Mouse (Mus musculus) thymus, adult 2 months (tissue): ENCODE results near the gene D5Ertd579e. TPM values are rescaled to one million over a fixed set of nuclear protein-coding genes. Genes with fewer than 3 reads are reported as not detected.

Experiments used
- DNase-seq: peaks from one replicate; pipeline ENCODE4 v3.0.0; 2021
- H3K27ac ChIP-seq: fragments of 200-500 bp; 2 replicates; pipeline ENCODE4 v1.5.1; 2012; ENCODE audit warnings: low read length, control low read depth; ENCODE audit not compliant: control insufficient read depth, insufficient read depth
- H3K27me3 ChIP-seq: fragments of 200-500 bp; 2 replicates; pipeline ENCODE4 v1.6.1; 2012; ENCODE audit warnings: mild to moderate bottlenecking, low read length, moderate library complexity, mixed read lengths; ENCODE audit not compliant: control insufficient read depth, insufficient read depth
- H3K36me3 ChIP-seq: fragments of 200-500 bp; 2 replicates; pipeline ENCODE4 v1.6.1; 2012; ENCODE audit warnings: mild to moderate bottlenecking, low read length, moderate library complexity; ENCODE audit not compliant: control insufficient read depth, insufficient read depth
- H3K4me1 ChIP-seq: fragments of 200-500 bp; replicated peaks from 2 replicates; pipeline ENCODE4 v1.6.1; 2012; ENCODE audit warnings: low read length; ENCODE audit not compliant: control insufficient read depth, insufficient read depth
- H3K4me3 ChIP-seq: fragments of 200-500 bp; 2 replicates; pipeline ENCODE4 v1.5.1; 2012; ENCODE audit warnings: mild to moderate bottlenecking, low read length, control low read depth, moderate library complexity; ENCODE audit not compliant: control insufficient read depth, insufficient read depth
- CTCF ChIP-seq: fragments of 200-500 bp; IDR thresholded peaks from 2 replicates; pipeline ENCODE4 v1.5.1; 2012; ENCODE audit warnings: mild to moderate bottlenecking, control low read depth, low read length, moderate library complexity, borderline replicate concordance; ENCODE audit not compliant: control insufficient read depth, poor library complexity, insufficient read depth; ENCODE audit errors: extremely low read depth
- POLR2A ChIP-seq: fragments of 200-500 bp; IDR thresholded peaks from 2 replicates; pipeline ENCODE4 v1.6.1; 2012; ENCODE audit warnings: mild to moderate bottlenecking, low read length, control low read depth, moderate library complexity; ENCODE audit not compliant: control insufficient read depth, poor library complexity, insufficient read depth; ENCODE audit errors: extremely low read depth
- WGBS: fragments of 180-500 bp; shearing (Covaris S2); methylation state at CpG from one replicate; pipeline ENCODE4 v1.1.7; 2018; 5-methylcytosine and 5-hydroxymethylcytosine counted together
- polyA plus RNA-seq: library from polyadenylated mRNA; depleted of rRNA; stranded (reverse); fragments of >200 nt; gene quantifications from 2 replicates; pipeline ENCODE4 v1.2.3, GENCODE M21; 2012

Gene D5Ertd579e
- polyA plus RNA-seq, 1 experiment = 26.8 TPM

DNA sequence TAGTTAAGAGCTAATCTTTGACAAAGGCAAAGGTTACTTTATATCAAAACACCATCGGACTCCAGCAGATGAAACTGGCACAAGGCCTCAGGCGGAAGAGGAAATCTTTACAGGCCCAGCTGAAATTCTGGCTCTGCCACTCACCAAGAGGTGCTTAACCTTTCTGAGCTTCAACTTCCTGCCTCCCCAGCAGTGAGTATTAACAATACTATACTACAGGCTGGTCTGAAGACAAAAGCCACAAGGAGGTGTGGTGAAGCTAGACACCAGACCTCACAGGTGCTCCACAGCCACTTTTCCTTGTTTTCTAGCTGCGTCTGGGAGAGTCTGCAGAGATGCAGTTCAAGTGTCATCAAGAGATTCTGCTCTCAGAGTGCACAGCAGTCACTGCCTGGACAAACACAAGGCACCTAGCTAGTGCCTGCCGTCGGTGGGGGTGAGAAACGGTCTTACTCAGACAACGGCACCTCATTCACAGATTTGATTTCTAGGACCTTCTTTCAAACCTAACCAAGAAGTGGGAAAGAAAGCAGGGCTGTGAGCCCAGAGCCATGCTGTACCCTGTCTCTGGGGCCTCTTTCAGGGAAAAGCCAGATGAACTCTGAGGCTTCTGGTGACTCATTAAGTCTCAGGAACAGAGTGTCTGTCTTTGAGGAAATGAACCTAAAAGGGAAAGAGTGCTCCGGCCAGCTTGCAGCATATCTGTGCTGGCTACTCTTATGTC, 121.5 kb downstream of the D5Ertd579e start:
- Histone ChIP-seq H3K27me3 (no peaks in the 10 kb centered on the region), H3K4me3 (no peak overlapping the region), H3K36me3 (0 out of 2 replicates have a peak, but pooled peaks cover 7% of the 10 kb centered on the region), H3K27ac (peak overlapping the region; percentile 95), H3K4me1 (peaks cover 38% of the 10 kb centered on the region)
- TF ChIP-seq CTCF (no peak), POLR2A (no peak)
- DNase-seq = peak; percentile 44
- 37% methylated on average over 8 of the region's 8 CpGs for WGBS

DNA sequence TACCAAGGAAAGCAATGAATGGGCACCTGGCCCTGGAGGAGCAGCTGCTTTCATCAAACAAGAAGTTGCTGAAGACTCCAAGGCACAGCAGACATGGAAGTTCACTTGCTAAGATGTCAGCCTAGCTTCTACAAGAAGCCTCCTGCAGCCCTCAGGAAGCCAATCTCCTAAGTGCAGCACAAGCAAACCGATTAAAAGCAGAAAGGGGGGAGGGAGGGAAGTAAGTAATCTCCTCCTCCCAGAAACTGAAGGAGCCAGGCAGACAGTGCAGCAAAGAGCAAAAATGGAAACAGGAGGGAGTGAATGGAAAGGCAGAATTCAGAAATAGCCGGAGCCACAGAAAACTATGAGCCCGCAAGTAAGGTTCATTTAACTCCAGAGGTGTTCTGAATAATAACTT, 122.5 kb downstream of the D5Ertd579e start:
- peaks cover 38% of the 10 kb centered on the region for H3K4me1 ChIP-seq
- 0 out of 2 replicates have a peak, but pooled peaks cover 7% of the 10 kb centered on the region for H3K36me3 ChIP-seq
- H3K27me3 ChIP-seq = no peaks in the 10 kb centered on the region
- H3K4me3 ChIP-seq = no peak overlapping the region
- WGBS = 59% methylated on average over 3 of the region's 3 CpGs
- DNase-seq = no peak
- peak overlapping the region; percentile 38; the same call in 1 of the 2 replicates for H3K27ac ChIP-seq
- TF ChIP-seq CTCF (no peak), POLR2A (no peak)

DNA sequence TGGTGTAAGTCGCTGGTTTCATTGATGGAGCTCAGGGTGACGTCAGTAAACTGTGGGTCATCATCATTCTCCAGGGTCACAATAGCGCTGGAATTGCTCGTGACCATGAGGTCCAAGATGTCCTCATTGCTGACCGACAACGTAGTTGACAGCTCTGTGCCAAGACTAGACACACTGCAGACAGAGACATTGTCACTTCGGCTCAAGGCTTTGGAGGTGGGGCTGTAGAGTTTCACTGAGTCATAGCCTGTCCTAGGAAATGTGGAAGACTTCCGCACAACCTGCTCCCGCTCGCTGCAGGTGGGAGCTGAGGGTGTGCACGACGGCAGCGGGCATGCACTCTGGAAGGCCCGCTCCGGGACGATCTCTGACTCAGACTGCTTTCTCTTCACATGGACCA, 124.5 kb downstream of the D5Ertd579e start:
- 97% methylated on average over 16 of the region's 16 CpGs for WGBS
- 0 out of 2 replicates have a peak, but pooled peaks cover 7% of the 10 kb centered on the region for H3K36me3 ChIP-seq
- no peak for DNase-seq
- no peak overlapping the region for H3K27ac ChIP-seq
- TF ChIP-seq CTCF (no peak), POLR2A (no peak)
- no peak overlapping the region for H3K4me3 ChIP-seq
- peaks cover 38% of the 10 kb centered on the region for H3K4me1 ChIP-seq
- H3K27me3 ChIP-seq = no peaks in the 10 kb centered on the region

DNA sequence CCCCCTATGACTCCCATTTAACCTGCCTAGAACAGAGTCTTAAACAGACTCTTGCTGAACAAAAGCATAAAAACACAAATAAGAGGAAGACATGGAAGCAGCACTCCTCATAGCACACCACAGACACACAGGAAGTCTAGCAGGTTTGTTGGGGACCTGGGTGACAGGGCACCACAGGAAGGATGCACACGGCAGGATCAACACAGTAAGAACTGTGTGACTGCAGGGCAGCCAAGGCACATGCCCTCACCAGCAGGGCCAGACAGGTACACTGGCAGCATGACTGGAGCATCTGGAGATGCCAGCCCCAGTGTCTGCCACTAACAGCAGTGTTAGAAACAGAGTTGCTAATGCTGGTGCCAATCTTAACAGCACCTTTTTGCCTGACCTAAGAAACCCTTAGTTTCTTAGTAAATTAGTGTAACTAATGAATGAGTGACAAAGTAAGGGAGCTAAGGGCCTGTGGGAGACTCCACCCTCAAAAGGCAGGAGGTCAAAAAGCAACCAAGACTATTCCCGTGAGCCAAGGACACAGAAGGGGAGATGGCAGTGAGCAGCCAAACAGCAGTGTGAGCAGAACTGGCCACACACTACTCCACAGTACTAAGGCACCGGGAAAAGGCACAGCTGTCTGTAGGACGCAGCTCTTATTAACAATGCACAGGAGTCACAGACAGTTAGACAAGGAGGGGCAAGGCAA, 125.1 kb downstream of the D5Ertd579e start:
- Histone ChIP-seq H3K36me3 (0 out of 2 replicates have a peak, but pooled peaks cover 7% of the 10 kb centered on the region), H3K4me1 (peaks cover 38% of the 10 kb centered on the region), H3K27me3 (no peaks in the 10 kb centered on the region), H3K27ac (peak overlapping the region; percentile 14; the same call in 1 of the 2 replicates), H3K4me3 (no peak overlapping the region)
- WGBS = 73% methylated on average over 4 of the region's 4 CpGs
- DNase-seq = no peak
- TF ChIP-seq CTCF (no peak), POLR2A (no peak)

DNA sequence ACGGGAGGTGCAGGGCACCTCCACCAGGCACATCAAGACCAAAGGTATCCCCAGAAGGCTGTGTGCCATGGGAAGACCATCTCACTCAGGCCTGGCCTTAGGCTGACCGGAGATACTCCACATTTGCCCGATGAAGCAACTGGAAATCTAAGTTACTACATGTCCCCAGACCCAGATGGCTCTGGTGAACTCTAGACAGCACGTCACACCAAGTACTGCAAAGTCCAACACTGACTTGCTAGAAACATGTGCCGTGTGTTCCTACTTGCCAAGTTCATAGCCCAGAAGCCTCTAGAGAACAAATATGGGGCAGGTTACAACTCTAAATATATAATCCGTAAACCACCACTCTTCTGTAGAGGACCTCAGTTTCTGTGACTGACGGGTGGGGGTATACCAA, 125.7 kb downstream of the D5Ertd579e start:
- no peak overlapping the region for H3K27ac ChIP-seq

DNA sequence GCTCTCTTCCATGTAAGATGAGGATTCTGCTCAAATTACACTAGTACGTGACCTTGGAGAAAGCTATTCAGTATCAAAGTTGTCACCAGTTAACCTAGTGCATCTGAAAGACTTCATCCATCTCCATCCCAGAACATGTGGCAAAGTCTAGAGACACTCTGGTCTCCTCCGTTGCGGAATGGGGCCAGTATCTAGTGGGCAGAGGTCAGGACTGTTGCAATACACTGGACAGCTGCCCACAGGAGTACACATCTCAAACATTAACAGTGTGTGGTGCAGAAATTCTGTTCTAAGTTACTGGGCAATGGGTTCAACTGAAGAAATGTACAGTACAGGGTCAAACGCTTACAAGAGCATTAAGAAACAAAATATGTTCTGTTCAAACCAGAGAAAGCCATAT, 127.7 kb downstream of the D5Ertd579e start:
- Histone ChIP-seq H3K27ac (no peak overlapping the region), H3K27me3 (no peaks in the 10 kb centered on the region), H3K36me3 (0 out of 2 replicates have a peak, but pooled peaks cover 7% of the 10 kb centered on the region), H3K4me1 (peaks cover 20% of the 10 kb centered on the region), H3K4me3 (no peak overlapping the region)
- no peak for DNase-seq
- 95% methylated on average over 4 of the region's 4 CpGs for WGBS
- no peak for TF ChIP-seq POLR2A
- no peak for TF ChIP-seq CTCF

More for the DNA sequence above, 125.7 kb downstream of the D5Ertd579e start:
- no peak overlapping the region for H3K4me3 ChIP-seq
- DNase-seq = no peak
- WGBS = 96% methylated on average over 7 of the region's 7 CpGs
- H3K36me3 ChIP-seq = 0 out of 2 replicates have a peak, but pooled peaks cover 7% of the 10 kb centered on the region
- H3K27me3 ChIP-seq = no peaks in the 10 kb centered on the region
- H3K4me1 ChIP-seq = peaks cover 34% of the 10 kb centered on the region
- TF ChIP-seq POLR2A (no peak), CTCF (no peak)
